Mouse (Mus musculus) cortical plate, adult 2 months (tissue): ENCODE data around the gene Sh3rf3.

Experiments
- CTCF ChIP-seq: fragments of 200-500 bp; IDR thresholded peaks from 2 replicates; pipeline ENCODE4 v1.5.1; 2011; ENCODE audit warnings: mild to moderate bottlenecking, control low read depth, low read length; ENCODE audit not compliant: insufficient read depth; ENCODE audit errors: extremely low read depth
- POLR2A ChIP-seq: fragments of 200-500 bp; IDR thresholded peaks from 2 replicates; pipeline ENCODE4 v1.6.1; 2011; ENCODE audit warnings: mild to moderate bottlenecking, low read length, control low read depth; ENCODE audit not compliant: insufficient read depth; ENCODE audit errors: extremely low read depth

DNA sequence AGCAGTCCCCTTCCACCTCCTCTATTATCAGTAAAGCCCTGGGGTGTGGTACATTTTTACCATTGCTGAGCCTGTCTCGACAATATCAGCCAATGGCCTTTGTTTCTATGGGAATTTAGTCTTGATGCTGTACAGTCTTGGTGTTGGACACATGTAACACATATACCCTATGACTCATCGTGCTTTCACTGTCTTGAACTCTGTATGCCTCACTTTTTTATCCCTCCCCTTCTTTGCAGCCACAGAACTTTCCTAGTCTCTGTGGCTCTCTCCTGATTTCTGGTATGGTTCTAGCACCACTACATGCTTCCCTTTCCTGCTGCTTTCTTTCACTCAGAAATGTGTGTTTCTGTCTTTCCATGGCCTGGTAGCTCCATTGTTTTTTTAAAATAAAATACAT lies 181.6 kb downstream of the Sh3rf3 start:
- TF ChIP-seq POLR2A (no peak), CTCF (no peak)
